Mouse (Mus musculus): Measurements from ENCODE around the gene Mterf1a. TPM values are rescaled to one million over a fixed set of nuclear protein-coding genes. Genes with fewer than 3 reads are reported as not detected.
A peak's percentile ranks its signal among the peaks of the same experiment; 100 is the strongest.
"Not testable (repeated sequence)": the region's sequence is repeated elsewhere in the genome, so short reads cannot be mapped to it uniquely, and the experiment has no call there.

The Mterf1a gene
- polyA plus RNA-seq (2012; rRNA removed), result 2.6 and 3.0 TPM in 2 replicates

DNA sequence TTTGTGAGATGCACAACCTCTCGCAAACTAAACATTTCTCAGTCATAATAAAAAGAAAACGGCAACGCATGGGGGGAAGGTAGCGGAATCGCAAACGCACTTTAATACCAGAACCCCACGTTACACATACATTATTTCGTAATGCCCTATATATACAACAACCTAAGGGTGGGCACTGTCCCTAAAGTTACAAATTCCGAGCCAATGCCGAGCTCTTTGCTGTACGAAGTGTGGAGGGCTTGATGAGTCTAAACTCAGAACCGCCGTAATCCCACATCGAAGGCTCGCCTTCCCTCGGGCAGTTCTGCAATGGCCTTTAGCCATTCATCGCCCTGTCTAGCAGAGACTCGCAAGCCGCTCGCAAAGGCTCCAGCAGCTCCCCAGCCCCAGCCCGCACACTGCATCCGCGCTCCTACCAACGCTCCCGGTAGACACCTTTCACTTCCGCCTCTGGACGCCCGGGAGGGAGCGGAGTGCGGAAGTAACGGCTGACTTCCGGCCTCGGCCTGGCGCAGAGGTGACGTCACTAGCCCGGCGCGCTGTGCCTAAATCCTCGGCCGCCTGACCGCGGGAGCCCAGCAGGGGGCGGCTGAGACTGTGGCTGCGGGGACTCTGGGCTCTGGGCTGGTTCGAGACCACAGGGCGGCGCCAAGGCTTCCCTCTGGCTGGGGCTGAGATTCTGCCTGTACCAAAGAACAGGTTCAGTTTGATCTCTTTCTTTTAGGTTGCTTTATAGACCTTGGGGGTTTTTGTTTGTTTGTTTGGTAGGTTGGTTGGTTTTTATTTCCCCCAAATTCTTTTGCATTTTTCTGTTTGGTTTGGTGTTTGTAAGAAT, at the start of gene Mterf1a:
Mterf1a (minus strand) TSS at position 475 of the 835 bp plus-strand sequence.
- not testable (repeated sequence) for H3K36me3 ChIP-seq (ENCODE audit: control insufficient read depth, insufficient read depth, low read length); H3K27me3 ChIP-seq (ENCODE audit: control insufficient read depth, insufficient read depth, low read length); H3K4me3 ChIP-seq (ENCODE audit: control insufficient read depth, insufficient read depth, low read length); H3K27ac ChIP-seq (ENCODE audit: control insufficient read depth, insufficient read depth, low read length); H3K4me1 ChIP-seq (replicated peaks; ENCODE audit: control insufficient read depth, insufficient read depth, low read length)
- 6% methylated on average over 10 of the region's 47 CpGs for WGBS
- peak; percentile 24 for DNase-seq

DNA sequence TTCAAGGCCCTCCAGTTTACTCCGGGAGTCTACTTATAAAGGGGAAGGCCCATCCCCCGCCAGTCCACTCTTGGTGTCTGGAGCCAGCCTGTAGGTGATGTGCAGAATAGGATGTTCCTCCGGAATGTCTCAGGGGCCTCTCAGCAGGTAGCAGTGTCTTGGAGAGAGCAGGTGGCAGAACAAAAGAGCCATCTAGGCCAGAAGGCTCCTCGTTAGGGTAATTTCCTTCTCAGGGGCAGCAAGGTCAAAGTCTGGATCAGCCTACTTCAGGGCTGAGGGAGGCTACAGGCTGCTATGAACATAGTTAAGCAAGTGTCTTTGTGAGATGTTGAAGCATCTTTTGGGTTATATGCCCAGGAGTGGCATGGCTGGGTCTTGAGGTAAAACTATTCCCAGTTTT, 49.4 kb upstream of the Mterf1a start:
- not testable (repeated sequence) for H3K36me3 ChIP-seq (ENCODE audit: control insufficient read depth, insufficient read depth, low read length); H3K27me3 ChIP-seq (ENCODE audit: control insufficient read depth, insufficient read depth, low read length); H3K4me3 ChIP-seq (ENCODE audit: control insufficient read depth, insufficient read depth, low read length); DNase-seq; H3K4me1 ChIP-seq (replicated peaks; ENCODE audit: control insufficient read depth, insufficient read depth, low read length); H3K27ac ChIP-seq (ENCODE audit: control insufficient read depth, insufficient read depth, low read length)
- 98% methylated on average over 4 of the region's 4 CpGs for WGBS

DNA sequence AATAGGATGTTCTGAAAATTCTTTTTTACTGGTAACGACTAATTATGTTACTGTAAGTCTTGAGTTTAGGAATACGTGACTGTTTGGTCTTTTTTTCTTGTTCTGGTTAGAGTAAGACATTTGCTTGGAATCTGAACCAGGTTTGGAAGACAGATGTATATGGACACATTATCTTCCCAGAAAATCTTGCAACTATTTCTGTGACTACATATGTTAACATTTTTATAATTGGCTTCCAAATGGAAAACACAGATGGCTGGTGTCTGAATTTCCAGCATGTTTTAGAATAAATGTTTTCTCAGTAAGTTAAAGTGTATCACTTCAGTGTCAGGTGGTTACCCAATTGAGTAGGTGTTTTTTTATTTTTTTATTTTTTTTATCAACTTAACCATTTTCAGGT, 47.5 kb upstream of the Mterf1a start:
- TF ChIP-seq POLR2A (IDR thresholded peaks at IDR 0.05; ENCODE audit: control insufficient read depth, extremely low read depth, insufficient read depth, low read length, poor library complexity) (no peak), CTCF (IDR thresholded peaks at IDR 0.05; ENCODE audit: borderline replicate concordance, control insufficient read depth, extremely low read depth, insufficient read depth, low read length, poor library complexity) (no peak)
- DNase-seq, result no peak
- H3K27me3 ChIP-seq (ENCODE audit: control insufficient read depth, insufficient read depth, low read length), result no peaks in the 10 kb centered on the region
- no peaks in the 10 kb centered on the region for H3K36me3 ChIP-seq (ENCODE audit: control insufficient read depth, insufficient read depth, low read length)
- H3K4me3 ChIP-seq (ENCODE audit: control insufficient read depth, insufficient read depth, low read length), result no peak overlapping the region
- no peak overlapping the region for H3K27ac ChIP-seq (ENCODE audit: control insufficient read depth, insufficient read depth, low read length)
- 98% methylated on average over 2 of the region's 2 CpGs for WGBS
- no peaks in the 10 kb centered on the region for H3K4me1 ChIP-seq (replicated peaks; ENCODE audit: control insufficient read depth, insufficient read depth, low read length)

DNA sequence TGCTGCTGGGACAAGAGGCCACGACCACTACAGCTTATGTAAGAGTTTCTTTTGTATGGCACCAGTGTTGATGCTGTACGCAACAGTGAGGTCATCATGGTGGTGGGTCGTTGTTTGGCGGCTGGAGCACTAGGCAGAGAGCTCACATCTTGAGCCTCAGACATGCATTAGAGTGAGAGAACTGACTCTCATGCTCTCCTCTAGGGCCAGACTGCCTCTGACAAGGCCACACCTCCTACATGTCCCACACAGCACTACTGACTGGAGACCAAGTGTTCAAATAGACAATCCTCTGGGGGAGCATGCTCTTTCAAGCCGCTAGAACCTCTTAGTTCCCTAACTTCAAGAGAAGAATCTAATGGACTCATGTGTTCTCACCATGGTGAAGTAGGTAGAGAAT, 45.6 kb upstream of the Mterf1a start:
- TF ChIP-seq POLR2A (IDR thresholded peaks at IDR 0.05; ENCODE audit: control insufficient read depth, extremely low read depth, insufficient read depth, low read length, poor library complexity) (no peak), CTCF (IDR thresholded peaks at IDR 0.05; ENCODE audit: borderline replicate concordance, control insufficient read depth, extremely low read depth, insufficient read depth, low read length, poor library complexity) (no peak)
- H3K27ac ChIP-seq (ENCODE audit: control insufficient read depth, insufficient read depth, low read length), result no peak overlapping the region
- WGBS, result 95% methylated on average over 5 of the region's 5 CpGs
- H3K4me3 ChIP-seq (ENCODE audit: control insufficient read depth, insufficient read depth, low read length), result no peak overlapping the region
- H3K36me3 ChIP-seq (ENCODE audit: control insufficient read depth, insufficient read depth, low read length), result no peaks in the 10 kb centered on the region
- no peak for DNase-seq
- no peaks in the 10 kb centered on the region for H3K27me3 ChIP-seq (ENCODE audit: control insufficient read depth, insufficient read depth, low read length)
- H3K4me1 ChIP-seq (replicated peaks; ENCODE audit: control insufficient read depth, insufficient read depth, low read length), result no peaks in the 10 kb centered on the region

DNA sequence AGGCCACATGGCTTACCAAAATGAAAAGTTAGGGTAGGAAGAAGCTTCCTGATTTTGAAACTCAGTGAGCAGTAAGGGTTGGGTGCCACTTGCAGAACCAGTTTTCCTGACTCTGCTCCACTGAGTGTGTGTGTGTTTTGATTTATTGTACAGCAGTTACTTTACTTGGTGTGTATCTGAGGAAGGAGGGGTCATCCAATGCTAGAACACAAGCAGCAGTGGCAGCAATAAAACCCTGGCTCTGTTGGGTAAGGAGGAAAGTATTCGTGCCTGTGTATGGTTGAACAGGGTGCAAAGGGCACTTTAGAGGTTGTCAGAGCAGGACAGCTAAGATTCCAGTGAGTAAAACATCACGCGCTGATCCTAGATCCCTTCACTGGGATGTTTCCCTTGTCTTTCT, 45.2 kb upstream of the Mterf1a start:
- Histone ChIP-seq H3K36me3 (ENCODE audit: control insufficient read depth, insufficient read depth, low read length) (no peaks in the 10 kb centered on the region), H3K4me3 (ENCODE audit: control insufficient read depth, insufficient read depth, low read length) (no peak overlapping the region), H3K27me3 (ENCODE audit: control insufficient read depth, insufficient read depth, low read length) (no peaks in the 10 kb centered on the region), H3K27ac (ENCODE audit: control insufficient read depth, insufficient read depth, low read length) (no peak overlapping the region), H3K4me1 (replicated peaks; ENCODE audit: control insufficient read depth, insufficient read depth, low read length) (no peaks in the 10 kb centered on the region)
- 97% methylated on average over 3 of the region's 3 CpGs for WGBS
- TF ChIP-seq CTCF (IDR thresholded peaks at IDR 0.05; ENCODE audit: borderline replicate concordance, control insufficient read depth, extremely low read depth, insufficient read depth, low read length, poor library complexity), result no peak
- TF ChIP-seq POLR2A (IDR thresholded peaks at IDR 0.05; ENCODE audit: control insufficient read depth, extremely low read depth, insufficient read depth, low read length, poor library complexity), result no peak
- DNase-seq, result no peak

DNA sequence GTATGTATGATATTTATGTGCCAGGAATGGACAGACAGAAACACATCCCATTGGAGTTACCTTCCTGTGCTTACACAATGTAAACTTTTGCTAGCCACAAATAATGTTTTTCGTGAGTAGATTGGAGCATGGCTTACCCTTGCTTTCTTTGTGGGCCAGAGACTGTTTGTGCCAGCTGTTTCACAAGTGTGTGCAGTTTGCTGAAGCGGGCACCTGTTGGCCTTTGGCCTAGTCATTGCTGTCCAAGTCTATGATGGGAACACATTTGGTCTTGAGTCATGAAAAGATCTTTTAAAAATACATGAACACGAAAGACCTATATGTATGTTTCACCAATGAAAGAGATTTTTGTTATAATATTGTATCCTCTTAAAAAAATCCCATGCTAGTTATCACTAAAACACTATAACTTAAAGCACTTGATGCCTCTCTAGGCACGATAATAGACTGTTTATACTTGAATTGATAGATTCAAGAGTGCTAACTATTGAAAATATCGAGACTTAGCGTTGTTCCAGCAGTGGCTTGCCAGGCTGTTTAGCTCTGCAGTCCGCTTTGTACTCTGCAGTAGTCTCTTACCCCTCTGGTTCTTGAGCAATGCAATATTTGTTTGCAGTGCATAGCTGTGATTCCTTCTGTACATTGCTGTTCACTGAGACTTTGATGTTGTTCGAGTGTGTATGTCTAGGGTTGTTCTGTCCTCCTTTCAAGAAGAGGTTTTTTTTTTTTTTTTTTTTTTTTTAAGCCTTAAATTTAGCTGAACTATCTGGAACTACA, 42.2 kb upstream of the Mterf1a start:
- no peak for DNase-seq
- no peak overlapping the region for H3K27ac ChIP-seq (ENCODE audit: control insufficient read depth, insufficient read depth, low read length)
- TF ChIP-seq POLR2A (IDR thresholded peaks at IDR 0.05; ENCODE audit: control insufficient read depth, extremely low read depth, insufficient read depth, low read length, poor library complexity) (no peak), CTCF (IDR thresholded peaks at IDR 0.05; ENCODE audit: borderline replicate concordance, control insufficient read depth, extremely low read depth, insufficient read depth, low read length, poor library complexity) (no peak)

More for the DNA sequence above, 42.2 kb upstream of the Mterf1a start:
- WGBS, result 97% methylated on average over 8 of the region's 8 CpGs
- Histone ChIP-seq H3K27me3 (ENCODE audit: control insufficient read depth, insufficient read depth, low read length) (no peaks in the 10 kb centered on the region), H3K36me3 (ENCODE audit: control insufficient read depth, insufficient read depth, low read length) (no peaks in the 10 kb centered on the region), H3K4me1 (replicated peaks; ENCODE audit: control insufficient read depth, insufficient read depth, low read length) (no peaks in the 10 kb centered on the region), H3K4me3 (ENCODE audit: control insufficient read depth, insufficient read depth, low read length) (no peak overlapping the region)

Data from thymus, adult 2 months (tissue).